Mouse (Mus musculus): ENCODE data around the gene Trcg1.

Trcg1 gene

GRCm38 (mm10) chr9:57233142-57233541 is 3.2 kb upstream of the Trcg1 start:
- DNase-seq, result no peak

- DNase-seq, result no peak
These were observed 2.6 kb upstream of the Trcg1 start for GRCm38 (mm10) chr9:57233767-57234166.

GRCm38 (mm10) chr9:57237705-57238104 is 1.3 kb downstream of the Trcg1 start:
- DNase-seq, result no peak

DNA sequence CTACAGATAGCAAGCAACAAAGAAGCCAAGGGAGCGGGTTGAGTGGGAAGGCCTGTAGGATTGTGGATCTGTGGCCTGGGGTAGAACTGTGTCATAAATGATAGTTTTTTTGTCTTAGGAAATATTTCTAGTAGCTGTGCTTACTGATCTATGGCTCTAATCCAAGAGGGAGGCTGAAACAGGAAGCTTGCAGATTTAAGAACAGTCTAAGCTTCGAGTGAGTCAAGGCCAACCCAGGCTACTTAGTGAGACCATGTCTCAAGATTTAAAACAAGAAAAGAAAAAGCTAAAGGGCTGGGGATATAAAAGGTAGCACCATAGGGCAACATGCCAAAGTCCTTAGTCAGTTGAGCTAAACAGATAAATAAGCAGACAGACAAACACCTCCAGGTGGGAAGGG is 1.9 kb downstream of the Trcg1 start:
- no peak for DNase-seq

DNA sequence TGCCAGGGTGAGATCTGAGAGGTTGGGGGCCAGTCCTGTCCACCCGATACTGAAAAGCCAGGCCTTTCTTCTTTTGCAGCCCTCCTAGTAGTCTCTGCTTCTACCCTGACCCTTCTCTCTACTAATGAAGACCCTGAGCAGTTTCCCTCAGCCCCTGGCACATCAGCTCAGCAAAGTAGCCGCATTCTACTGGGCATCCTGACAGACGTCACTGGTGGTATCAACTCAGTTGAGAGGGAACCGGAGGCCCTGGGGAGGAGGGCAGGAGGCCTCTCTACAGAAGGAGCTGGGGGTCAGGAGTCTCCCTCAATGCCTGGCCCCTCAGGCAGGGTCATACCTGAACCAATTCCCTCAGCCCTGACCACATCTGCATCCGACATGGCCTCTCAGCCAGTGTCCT is 4.8 kb downstream of the Trcg1 start:
- DNase-seq, result no peak

DNA sequence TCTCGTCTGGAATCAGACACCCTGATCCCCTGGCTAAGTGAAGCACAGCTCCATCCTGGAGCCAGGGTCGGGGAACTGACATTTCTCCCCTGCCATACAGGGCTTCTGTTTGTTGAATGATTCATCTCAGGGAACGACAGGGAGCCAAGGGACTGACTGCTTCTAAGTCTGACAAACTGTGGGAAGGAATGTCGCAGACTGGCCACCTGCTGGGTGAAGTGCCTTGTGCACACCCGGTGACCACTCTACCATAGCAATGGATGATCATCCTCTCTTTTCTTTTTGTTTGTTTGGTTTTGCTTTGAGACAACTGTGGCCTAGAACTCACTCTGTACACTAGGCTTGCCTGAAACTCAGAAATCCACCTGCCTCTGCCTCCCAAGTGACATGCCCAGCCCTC is 6.6 kb downstream of the Trcg1 start:
- no peak for DNase-seq

DNA sequence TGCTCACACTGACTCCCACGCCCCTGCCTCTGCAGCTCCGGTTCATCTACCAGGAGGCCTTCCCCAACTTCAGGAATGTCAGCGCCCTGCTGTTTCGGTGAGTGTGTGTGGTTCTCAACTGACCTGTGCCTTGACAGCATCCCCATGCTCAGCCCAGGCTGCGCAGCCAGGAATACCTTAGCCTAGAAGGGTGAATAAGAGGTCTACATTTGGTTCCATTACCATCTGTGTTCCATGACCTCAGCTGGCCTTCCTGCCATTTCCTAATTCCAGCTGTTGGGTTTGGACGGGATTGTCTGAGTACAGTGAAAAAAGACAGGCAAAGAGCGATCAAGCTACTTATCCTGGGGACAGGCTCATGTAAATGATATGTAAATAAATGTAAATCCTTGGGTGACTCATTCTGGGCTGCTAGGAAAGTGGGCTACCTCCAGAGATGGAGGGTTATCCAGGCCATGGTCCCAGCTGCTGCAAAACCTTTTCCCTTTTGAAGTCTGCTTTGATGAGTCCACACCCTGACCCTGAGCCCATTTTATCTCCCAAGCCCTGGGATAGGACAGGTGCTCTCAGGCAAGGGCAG is 7.8 kb downstream of the Trcg1 start:
- no peak for DNase-seq

DNA sequence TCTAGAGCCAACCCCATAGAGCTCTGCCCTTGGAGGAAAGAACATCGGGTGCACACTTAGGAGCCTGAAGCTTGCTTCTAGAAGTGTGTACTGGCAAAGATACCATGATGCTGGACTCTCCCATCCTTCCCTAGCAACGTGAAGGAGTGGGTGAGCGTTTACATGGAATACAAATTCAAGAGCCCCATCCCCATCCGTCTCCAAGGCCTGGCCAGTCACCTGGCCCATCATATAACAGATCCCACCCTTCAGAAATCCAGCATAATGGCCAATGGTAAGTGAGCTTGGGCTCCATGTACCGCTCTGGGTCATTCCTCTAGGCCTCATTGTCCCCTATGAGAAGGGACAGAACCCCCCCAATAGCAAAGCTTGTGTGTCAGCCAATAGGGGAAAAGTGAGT is 10.1 kb downstream of the Trcg1 start:
- DNase-seq, result no peak

- DNase-seq, result no peak
These were observed 10.9 kb downstream of the Trcg1 start for GRCm38 (mm10) chr9:57247201-57247671.

DNA sequence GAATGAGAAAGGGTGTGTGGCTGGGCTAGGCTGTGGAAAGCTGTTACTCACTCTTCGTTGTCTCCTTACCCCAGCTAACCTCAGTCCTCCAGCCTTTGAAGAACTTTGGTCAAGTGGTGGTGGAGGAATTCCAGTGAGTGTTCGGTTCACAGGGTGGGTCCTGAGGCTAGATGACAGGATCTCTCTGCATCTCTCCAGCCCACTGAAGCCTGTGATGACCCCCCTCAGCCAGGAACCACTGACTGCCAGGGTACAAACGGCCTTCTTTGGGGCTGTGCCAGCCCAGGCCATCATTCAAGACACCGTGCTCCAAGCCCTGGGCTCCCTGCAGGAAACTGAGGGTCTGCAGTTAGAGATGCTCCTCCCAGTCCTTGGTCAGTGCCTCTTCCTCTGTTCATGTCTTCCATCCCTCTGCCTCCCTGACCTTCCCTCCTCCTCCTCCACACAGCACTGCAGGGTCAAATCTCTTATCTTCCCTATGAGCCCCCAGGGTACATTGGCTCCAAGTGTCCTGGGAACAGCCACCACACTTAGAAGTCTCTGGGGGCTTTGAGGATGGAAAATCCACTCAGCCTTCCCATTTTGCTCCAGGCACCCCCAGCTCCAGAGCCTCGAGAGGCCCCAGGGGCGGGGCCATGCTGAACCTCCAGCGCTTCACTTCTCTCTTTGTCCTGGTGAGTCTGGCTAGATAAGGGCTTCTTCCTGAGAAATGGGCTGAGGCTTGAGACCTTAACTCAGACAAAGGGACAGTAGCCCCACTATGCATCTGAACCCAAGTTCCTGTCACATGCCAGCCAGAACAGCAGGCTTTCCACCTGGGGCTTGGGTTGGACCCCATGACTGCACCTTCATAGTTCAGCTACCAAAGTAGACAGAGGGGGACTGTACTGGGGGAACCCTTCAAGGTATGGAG is 11.9 kb downstream of the Trcg1 start:
- no peak for DNase-seq

- DNase-seq, result no peak
These were observed 13.7 kb downstream of the Trcg1 start for GRCm38 (mm10) chr9:57250026-57250425.

DNA sequence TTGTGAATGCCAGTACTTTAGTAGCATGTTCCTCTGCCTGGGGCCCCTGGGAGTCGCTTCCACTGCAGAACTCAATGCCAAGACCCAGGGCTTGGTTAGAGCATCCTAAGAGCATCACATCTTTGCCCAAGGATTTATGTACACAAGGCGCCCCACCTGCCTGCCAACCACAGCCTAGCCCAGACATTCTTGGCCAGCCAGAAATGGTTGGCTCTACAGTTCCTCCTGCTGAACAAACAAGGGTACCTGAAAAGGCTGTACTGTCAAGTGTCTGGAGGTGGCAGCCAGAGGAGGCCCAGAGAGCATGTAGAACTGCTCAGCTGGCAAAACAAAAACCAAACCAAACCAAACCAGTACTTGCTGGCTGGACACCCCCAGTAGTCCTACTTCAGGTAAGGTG is 14.8 kb downstream of the Trcg1 start:
- DNase-seq, result no peak

GRCm38 (mm10) chr9:57254061-57254460 is 17.7 kb downstream of the Trcg1 start:
- no peak for DNase-seq

- no peak for DNase-seq
These were observed 18.6 kb downstream of the Trcg1 start for GRCm38 (mm10) chr9:57254823-57255495.

DNA sequence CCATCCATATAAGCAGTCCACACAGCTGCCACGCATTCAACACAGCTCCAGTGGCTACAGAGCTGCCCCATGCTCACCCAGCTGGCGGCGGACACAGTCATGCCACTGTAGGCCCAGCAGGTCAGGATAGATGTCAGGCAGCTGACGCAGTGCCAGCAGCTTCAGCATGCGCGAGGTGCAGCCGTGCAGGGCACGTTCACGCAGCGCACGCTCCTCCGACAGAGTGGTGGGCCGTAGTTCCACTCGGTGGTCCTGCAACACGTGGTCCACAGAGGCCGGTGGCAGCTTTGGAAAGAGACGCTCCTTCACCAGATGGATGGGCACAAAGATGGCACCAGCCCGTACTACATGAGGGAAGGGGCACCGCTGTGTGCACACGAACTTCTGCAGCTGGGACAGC is 20.0 kb downstream of the Trcg1 start:
- DNase-seq, result no peak

DNA sequence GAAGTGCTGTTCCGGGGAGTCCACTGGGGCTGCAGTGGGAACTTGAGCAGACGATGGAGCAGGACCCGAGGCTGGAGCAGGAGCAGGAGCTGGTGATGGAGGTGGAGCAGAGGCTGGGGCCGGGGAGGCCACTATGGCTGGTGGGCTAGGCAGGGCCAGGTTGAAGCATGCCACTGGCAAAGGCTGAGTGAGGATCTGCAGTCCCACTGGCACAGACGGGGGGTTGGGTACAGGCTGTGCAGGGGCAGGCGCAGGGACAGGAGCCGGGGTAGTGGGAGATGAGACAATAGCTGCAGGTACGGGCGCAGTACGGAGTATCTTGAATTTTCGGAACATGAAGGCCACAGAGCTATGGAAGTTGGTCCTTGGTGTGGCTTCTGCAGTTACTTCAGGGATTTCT is 20.5 kb downstream of the Trcg1 start:
- DNase-seq, result no peak

DNA sequence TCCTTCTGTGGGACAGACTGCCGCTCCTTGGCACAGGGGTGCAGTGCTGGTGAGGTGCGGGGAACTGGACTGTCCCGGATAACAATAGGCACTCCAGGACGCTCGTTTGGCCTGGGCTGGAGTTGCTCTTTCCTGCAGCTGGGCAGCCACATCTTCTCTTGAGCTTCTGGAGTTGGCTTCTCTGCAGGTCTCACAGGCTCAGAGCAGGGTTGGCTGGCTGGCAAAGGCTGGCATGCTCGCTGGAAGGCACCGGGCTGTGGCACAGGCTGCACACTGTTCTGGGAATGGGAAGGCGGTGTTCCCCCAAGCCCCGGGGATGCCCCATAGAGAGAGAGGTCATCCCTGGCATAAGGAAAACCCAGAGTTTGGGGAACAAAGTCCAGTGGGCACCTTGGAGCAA is 21.3 kb downstream of the Trcg1 start:
- no peak for DNase-seq

DNA sequence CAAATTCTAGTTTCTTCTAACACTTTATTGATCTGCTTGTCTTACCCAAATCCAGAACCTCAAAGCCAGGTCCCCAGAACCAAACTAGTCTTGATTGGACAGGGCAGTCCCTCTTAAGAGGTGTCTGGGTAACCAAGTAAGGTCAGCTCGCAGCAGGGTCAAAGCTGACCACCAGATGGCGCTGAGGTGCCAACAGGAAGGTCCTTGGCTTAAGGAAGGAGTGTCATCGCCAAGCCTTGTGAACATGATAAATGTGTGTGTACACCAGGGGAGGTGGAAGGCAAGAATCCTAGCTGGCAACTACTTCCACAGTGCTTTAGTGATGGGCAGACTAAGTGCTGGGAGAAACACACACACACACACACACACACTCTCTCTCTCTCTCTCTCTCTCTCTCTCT is 23.4 kb downstream of the Trcg1 start:
- peak; percentile 91 for DNase-seq

- peak; percentile 34 for DNase-seq
These were observed 24.6 kb downstream of the Trcg1 start for GRCm38 (mm10) chr9:57260940-57261339.

DNA sequence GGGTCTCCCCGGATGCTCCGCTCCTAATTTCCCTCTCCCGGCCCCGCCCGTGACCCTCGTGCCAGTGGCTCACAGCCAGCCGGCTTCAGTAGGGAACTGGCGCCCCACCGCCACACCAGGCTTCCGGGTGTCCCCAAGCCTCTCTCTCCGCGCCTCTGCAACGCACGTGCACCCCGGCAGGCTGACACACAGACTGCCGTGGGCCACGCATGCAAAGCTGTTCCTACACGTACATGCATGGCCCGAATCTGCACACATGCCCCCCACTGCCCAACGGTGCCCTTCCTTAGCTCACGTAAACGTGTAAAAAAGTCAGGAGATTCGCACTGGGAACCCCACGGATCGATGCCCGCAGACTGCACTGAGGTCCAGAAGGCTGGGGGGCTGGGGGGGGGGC is 25.2 kb downstream of the Trcg1 start:
- peak; percentile 79 for DNase-seq

DNA sequence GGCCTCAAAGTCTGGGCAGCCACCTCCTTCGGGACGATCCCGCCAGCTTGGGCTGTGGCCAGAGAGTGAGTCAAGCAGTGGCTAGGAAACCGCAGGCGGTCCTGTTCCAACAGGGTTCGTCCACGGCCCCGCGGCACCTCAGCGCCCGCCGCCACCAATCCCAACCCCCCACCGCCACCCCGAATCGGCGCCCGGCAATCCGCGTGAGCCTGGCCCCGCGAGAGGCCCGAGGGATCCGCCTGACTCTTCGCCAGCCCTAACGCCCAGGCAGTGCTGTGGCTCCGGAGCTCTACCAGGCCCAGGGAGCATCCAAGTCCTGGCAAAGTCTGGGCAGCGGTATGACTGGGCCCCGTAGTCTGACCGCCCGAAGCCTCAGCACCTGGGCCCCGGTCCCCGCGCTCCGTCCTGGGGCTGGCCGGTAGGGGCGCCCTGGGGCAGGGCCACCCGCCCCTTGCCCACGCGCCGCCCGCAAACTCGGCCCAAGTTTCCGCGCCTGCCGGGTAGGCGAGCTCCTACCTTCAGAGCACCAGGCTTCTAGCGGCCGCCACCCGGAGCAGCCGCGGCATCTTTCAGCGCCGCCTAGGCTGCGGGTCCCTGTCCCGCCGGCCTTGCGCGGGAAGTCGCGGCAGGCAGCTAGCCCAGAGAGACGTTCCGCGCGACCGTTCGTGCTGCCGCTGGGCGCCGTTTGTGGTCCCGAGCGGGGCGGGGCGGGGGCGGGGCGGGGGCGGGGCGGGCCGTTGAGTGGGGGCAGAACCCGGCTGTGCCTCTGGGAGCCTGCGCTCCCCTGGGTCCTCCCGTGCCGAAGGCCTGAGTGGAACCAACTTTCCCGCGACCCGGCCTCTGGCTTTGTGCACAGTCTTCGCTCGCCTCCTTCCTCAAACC is 25.8 kb downstream of the Trcg1 start, which contains the start of gene 1700017B05Rik:
TSS of gene 1700017B05Rik (minus strand) at position 700 of the 882 bp plus-strand sequence.
- peak; percentile 89 for DNase-seq

DNA sequence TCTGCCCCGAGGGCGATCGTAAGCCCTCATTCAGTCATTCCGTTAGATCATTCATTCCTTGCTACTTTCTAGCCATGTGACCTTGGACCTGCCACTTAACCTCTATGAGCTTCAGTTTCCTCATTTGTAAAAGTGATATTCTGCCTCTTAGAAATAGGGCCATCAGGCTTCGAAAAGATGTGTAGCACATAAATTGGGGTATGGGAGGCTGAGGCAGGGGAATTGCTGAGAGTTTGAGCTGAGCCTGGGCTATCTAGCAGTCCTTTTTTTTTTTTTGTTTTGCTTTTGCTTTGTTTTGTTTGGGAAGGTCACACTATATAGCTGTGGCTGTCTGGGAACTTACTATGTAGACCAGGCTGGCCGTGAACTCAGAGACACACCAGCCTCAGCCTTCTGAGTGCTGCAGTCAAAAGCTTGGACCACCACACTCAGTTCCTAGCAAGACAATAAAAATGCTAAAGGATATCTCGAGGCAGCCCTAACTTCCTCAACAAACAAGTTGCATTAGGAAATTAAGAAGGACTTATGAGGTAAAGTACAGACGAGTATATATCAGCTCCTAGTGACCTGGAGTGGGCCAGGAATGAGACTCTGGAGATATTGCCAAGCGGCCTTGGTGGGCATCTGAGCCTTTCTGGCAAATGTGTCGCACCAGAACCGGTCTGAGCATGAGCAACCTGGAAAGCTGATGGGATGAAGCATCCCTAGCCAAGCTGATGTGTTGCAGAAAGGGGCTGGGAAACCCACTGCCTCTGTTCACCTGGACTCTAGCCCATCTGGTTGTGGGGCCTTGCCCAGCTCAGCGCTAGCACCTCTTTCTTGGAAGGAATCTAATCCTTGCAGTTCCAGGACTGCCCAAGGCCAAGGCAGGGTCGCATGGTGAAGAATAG is 26.7 kb downstream of the Trcg1 start:
- no peak for DNase-seq

All from thymus, postnatal 25 days (tissue).